Mouse (Mus musculus) common myeloid progenitor, adult 5-6 weeks (primary cell): ENCODE results near the gene Ear6. TPM values are rescaled to one million over a fixed set of nuclear protein-coding genes. Genes with fewer than 3 reads are reported as not detected.
A peak's percentile ranks its signal among the peaks of the same experiment; 100 is the strongest.

ENCODE experiments used
- ATAC-seq: replicated peaks from 2 replicates; pipeline ENCODE4 v1.8.0; 2016; ENCODE audit warnings: low read depth, mild to moderate bottlenecking, moderate TSS enrichment, inconsistent platforms; ENCODE audit not compliant: poor library complexity, severe bottlenecking
- total RNA-seq: library from RNA; stranded (forward); fragments of 200-1000, 187-1606 nt; gene quantifications from 2 replicates; pipeline ENCODE4 v1.2.3, GENCODE M21; 2017

The Ear6 gene
- total RNA-seq, 1 experiment from 2014 or later = 0.55 TPM

- no peak for ATAC-seq
Measured at GRCm38 (mm10) chr14:51893094-51893794, 39.7 kb downstream of the Ear6 start.

- no peak for ATAC-seq
Measured at GRCm38 (mm10) chr14:51893809-51894208, 40.3 kb downstream of the Ear6 start.

- ATAC-seq = no peak
Measured at GRCm38 (mm10) chr14:51895071-51895470, 41.6 kb downstream of the Ear6 start.

- no peak for ATAC-seq
Measured at GRCm38 (mm10) chr14:51896019-51896418, 42.5 kb downstream of the Ear6 start.

- no peak for ATAC-seq
Measured at GRCm38 (mm10) chr14:51896539-51897170, 43.2 kb downstream of the Ear6 start.

- ATAC-seq = no peak
Measured at GRCm38 (mm10) chr14:51899351-51899750, 45.9 kb downstream of the Ear6 start.

- peak; percentile 80 for ATAC-seq
Measured at GRCm38 (mm10) chr14:51902806-51903710, 49.6 kb downstream of the Ear6 start.

GRCm38 (mm10) chr14:51903782-51904181 is 50.3 kb downstream of the Ear6 start:
- no peak for ATAC-seq

Other genes with a start within 250 kb of the Ear6 start
- gene Gm17078, start 242.4 kb upstream of the Ear6 start, total RNA-seq = not detected in 2 replicates
- not detected in 2 replicates for gene Gm4181, start 218.0 kb upstream of the Ear6 start, total RNA-seq
- not detected in 2 replicates for gene Gm17079, start 158.2 kb upstream of the Ear6 start, total RNA-seq
- not detected in 2 replicates for gene Gm5800, start 136.5 kb upstream of the Ear6 start, total RNA-seq
- not detected in 2 replicates for gene Ang4, start 80.1 kb upstream of the Ear6 start, total RNA-seq
- not detected in 2 replicates for gene AY358078, start 53.7 kb upstream of the Ear6 start, total RNA-seq
- gene Mettl17, start 31.1 kb downstream of the Ear6 start, total RNA-seq = 6.7 and 11.5 TPM in 2 replicates
- 0.49 TPM in 1 of 2 replicates, not detected in the other for gene Slc39a2, start 39.2 kb downstream of the Ear6 start, total RNA-seq
- 2.8 and 14.6 TPM in 2 replicates for gene Ndrg2, start 60.5 kb downstream of the Ear6 start, total RNA-seq
- gene Tppp2, start 64.7 kb downstream of the Ear6 start, total RNA-seq = not detected in 2 replicates
- not detected in 2 replicates for gene Rnase13, start 69.1 kb downstream of the Ear6 start, total RNA-seq
- 27.5 and 32.4 TPM in 2 replicates for gene Arhgef40, start 131.0 kb downstream of the Ear6 start, total RNA-seq
- not detected in 2 replicates for gene Tmem253, start 162.0 kb downstream of the Ear6 start, total RNA-seq
- 9.8 and 14.0 TPM in 2 replicates for gene Zfp219, start 167.0 kb downstream of the Ear6 start, total RNA-seq
- not detected in 2 replicates for gene Olfr221, start 188.8 kb downstream of the Ear6 start, total RNA-seq